Mouse (Mus musculus) thymus, adult 2 months (tissue): ENCODE measurements at regions not wholly inside any gene's neighbourhood (a gene's known extent, or its start where the extent isn't known, plus 50 kb on each side); places are given as distances from the start of the nearest gene placed in this dataset.

Source experiments
- CTCF ChIP-seq: fragments of 200-500 bp; IDR thresholded peaks from 2 replicates; pipeline ENCODE4 v1.5.1; 2012; ENCODE audit warnings: mild to moderate bottlenecking, control low read depth, low read length, moderate library complexity, borderline replicate concordance; ENCODE audit not compliant: control insufficient read depth, poor library complexity, insufficient read depth; ENCODE audit errors: extremely low read depth
- POLR2A ChIP-seq: fragments of 200-500 bp; IDR thresholded peaks from 2 replicates; pipeline ENCODE4 v1.6.1; 2012; ENCODE audit warnings: mild to moderate bottlenecking, low read length, control low read depth, moderate library complexity; ENCODE audit not compliant: control insufficient read depth, poor library complexity, insufficient read depth; ENCODE audit errors: extremely low read depth

GRCm38 (mm10) chr6:37735962-37736297 lies 134.7 kb upstream of the Trim24 start:
- TF ChIP-seq CTCF (no peak), POLR2A (no peak)
